Mouse (Mus musculus): Measurements from ENCODE around the gene Kazn. TPM values are rescaled to one million over a fixed set of nuclear protein-coding genes. Genes with fewer than 3 reads are reported as not detected.

Kazn gene
- polyA plus RNA-seq (2014; fragmentation: Nextera tagmentation; extraction: Ambion mirVana) = 13.7 and 14.7 TPM in 2 replicates

DNA sequence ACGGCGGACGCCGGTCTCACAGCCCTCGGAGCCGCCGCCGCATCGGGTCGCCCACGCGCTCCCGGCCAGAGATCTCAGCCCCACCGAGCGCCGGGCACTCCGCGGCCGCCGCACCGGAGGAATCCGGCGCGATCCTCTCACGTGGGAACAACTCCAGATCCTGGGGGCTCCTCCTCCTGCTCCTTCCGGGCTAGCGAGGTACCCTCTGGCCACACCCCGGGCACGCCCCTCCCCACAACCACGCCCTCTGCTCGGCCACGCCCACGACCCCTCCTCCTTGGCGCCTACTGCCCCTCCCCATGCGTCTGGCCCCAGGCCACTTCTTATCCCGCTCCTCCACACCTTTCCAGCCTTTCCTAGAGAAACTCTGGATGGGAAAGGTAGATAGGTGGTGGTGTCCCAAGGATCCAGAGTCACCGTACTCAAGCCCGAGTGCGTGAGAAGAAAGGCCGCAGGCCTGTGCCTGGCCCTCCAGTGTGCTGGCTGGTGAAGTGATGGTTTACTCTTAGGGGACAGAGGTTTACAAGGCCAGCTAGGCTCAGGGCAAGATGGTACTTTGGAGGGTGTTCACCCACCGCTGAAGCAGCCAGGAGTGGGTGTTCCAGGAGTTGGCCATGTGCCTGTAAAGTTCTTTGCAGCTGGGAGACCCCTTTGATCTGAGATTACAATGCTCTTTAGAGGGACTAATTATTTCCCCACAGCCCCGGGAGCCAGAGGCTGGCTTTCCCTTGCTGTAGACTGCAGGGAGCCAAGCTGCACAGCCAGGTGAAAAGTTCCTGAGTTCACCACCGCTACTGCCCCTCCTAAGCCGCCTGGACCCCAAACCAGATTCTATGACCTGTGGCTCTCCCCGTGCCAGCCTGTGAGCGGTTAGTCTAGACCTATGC is at the start of gene Kazn:
Gene Kazn, minus strand, starts transcription at position 162 of the 887 bp plus-strand sequence.
- Histone ChIP-seq H3K9ac (ENCODE audit: low read length) (peak within 1 kb of the TSS; percentile 63), H3K27me3 (replicated peaks; ENCODE audit: control insufficient read depth, insufficient read depth, low read length) (no peaks in the 10 kb centered on the region), H3K4me1 (replicated peaks; ENCODE audit: control insufficient read depth, insufficient read depth, low read length) (peaks cover 35% of the 10 kb centered on the region), H3K4me2 (ENCODE audit: low read length) (peak within 1 kb of the TSS; percentile 71), H3K4me3 (ENCODE audit: low read depth, low read length) (peak within 1 kb of the TSS; percentile 57), H3K9me3 (ENCODE audit: control insufficient read depth, low read length) (no peaks in the 10 kb centered on the region), H3K36me3 (ENCODE audit: control insufficient read depth, insufficient read depth, low read length) (no peaks in the 10 kb centered on the region), H3K27ac (ENCODE audit: low read depth) (peak within 1 kb of the TSS; percentile 74; the same call in 1 of the 2 replicates)
- DNase-seq (ENCODE audit: low spot score) (peak; percentile 98), ATAC-seq (replicated peaks; ENCODE audit: low FRiP score, low TSS enrichment, low read depth) (peak; percentile 89)
- WGBS = 7% methylated on average over 46 of the region's 46 CpGs

GRCm38 (mm10) chr4:142285471-142285870 is 46.3 kb upstream of the Kazn start:
- ATAC-seq (replicated peaks; ENCODE audit: low FRiP score, low TSS enrichment, low read depth) (no peak), DNase-seq (ENCODE audit: low spot score) (no peak)
- Histone ChIP-seq H3K27me3 (replicated peaks; ENCODE audit: control insufficient read depth, insufficient read depth, low read length) (no peaks in the 10 kb centered on the region), H3K9me3 (ENCODE audit: control insufficient read depth, low read length) (no peaks in the 10 kb centered on the region), H3K9ac (ENCODE audit: low read length) (no peak overlapping the region), H3K27ac (ENCODE audit: low read depth) (no peak overlapping the region), H3K4me3 (ENCODE audit: low read depth, low read length) (no peak overlapping the region), H3K4me2 (ENCODE audit: low read length) (no peak overlapping the region), H3K36me3 (ENCODE audit: control insufficient read depth, insufficient read depth, low read length) (no peaks in the 10 kb centered on the region), H3K4me1 (replicated peaks; ENCODE audit: control insufficient read depth, insufficient read depth, low read length) (no peaks in the 10 kb centered on the region)
- 94% methylated on average over 2 of the region's 2 CpGs for WGBS

- Histone ChIP-seq H3K9me3 (ENCODE audit: control insufficient read depth, low read length) (no peaks in the 10 kb centered on the region), H3K4me3 (ENCODE audit: low read depth, low read length) (no peak overlapping the region), H3K27me3 (replicated peaks; ENCODE audit: control insufficient read depth, insufficient read depth, low read length) (no peaks in the 10 kb centered on the region), H3K9ac (ENCODE audit: low read length) (no peak overlapping the region), H3K27ac (ENCODE audit: low read depth) (no peak overlapping the region), H3K36me3 (ENCODE audit: control insufficient read depth, insufficient read depth, low read length) (no peaks in the 10 kb centered on the region), H3K4me1 (replicated peaks; ENCODE audit: control insufficient read depth, insufficient read depth, low read length) (no peaks in the 10 kb centered on the region), H3K4me2 (ENCODE audit: low read length) (no peak overlapping the region)
- 68% methylated on average over 5 of the region's 5 CpGs for WGBS
- DNase-seq (ENCODE audit: low spot score) (no peak), ATAC-seq (replicated peaks; ENCODE audit: low FRiP score, low TSS enrichment, low read depth) (no peak)
Measured at GRCm38 (mm10) chr4:142283867-142284266, 44.7 kb upstream of the Kazn start.

DNA sequence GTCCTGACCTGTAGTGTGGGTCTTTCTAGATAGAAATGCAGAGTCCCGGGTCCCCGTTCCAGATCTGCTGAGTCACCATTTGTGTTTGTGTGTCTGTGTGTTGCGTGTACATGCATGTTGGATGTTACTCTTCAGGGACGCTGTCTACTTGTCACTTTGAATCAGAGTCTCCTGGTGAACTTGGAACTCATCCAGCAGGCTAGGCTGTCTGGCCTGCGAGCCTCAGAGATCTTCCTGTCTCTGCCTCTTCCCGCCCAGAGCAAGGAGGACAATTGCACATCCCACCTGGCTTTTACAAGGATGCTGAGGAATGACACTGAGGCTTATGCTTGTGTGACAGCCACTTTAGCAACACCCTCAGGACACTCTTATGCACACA is 39.0 kb upstream of the Kazn start:
- DNase-seq (ENCODE audit: low spot score) (no peak), ATAC-seq (replicated peaks; ENCODE audit: low FRiP score, low TSS enrichment, low read depth) (no peak)
- Histone ChIP-seq H3K9me3 (ENCODE audit: control insufficient read depth, low read length) (no peaks in the 10 kb centered on the region), H3K4me2 (ENCODE audit: low read length) (no peak overlapping the region), H3K9ac (ENCODE audit: low read length) (no peak overlapping the region), H3K27me3 (replicated peaks; ENCODE audit: control insufficient read depth, insufficient read depth, low read length) (no peaks in the 10 kb centered on the region), H3K4me1 (replicated peaks; ENCODE audit: control insufficient read depth, insufficient read depth, low read length) (peaks cover 5% of the 10 kb centered on the region), H3K36me3 (ENCODE audit: control insufficient read depth, insufficient read depth, low read length) (no peaks in the 10 kb centered on the region), H3K4me3 (ENCODE audit: low read depth, low read length) (no peak overlapping the region), H3K27ac (ENCODE audit: low read depth) (no peak overlapping the region)
- 82% methylated on average over 6 of the region's 6 CpGs for WGBS

GRCm38 (mm10) chr4:142277481-142278196 is 38.4 kb upstream of the Kazn start:
- H3K27me3 ChIP-seq (replicated peaks; ENCODE audit: control insufficient read depth, insufficient read depth, low read length) = no peaks in the 10 kb centered on the region
- no peak overlapping the region for H3K4me3 ChIP-seq (ENCODE audit: low read depth, low read length)
- no peaks in the 10 kb centered on the region for H3K9me3 ChIP-seq (ENCODE audit: control insufficient read depth, low read length)
- 30% methylated on average over 20 of the region's 20 CpGs for WGBS
- ATAC-seq (replicated peaks; ENCODE audit: low FRiP score, low TSS enrichment, low read depth) = 0 out of 2 replicates have a peak, but pooled peaks have one; percentile 47
- peak; percentile 61 for DNase-seq (ENCODE audit: low spot score)
- H3K4me2 ChIP-seq (ENCODE audit: low read length) = no peak overlapping the region
- H3K4me1 ChIP-seq (replicated peaks; ENCODE audit: control insufficient read depth, insufficient read depth, low read length) = peaks cover 5% of the 10 kb centered on the region
- no peak overlapping the region for H3K9ac ChIP-seq (ENCODE audit: low read length)
- H3K27ac ChIP-seq (ENCODE audit: low read depth) = no peak overlapping the region
- H3K36me3 ChIP-seq (ENCODE audit: control insufficient read depth, insufficient read depth, low read length) = no peaks in the 10 kb centered on the region

GRCm38 (mm10) chr4:142275242-142275641 is 36.0 kb upstream of the Kazn start:
- Histone ChIP-seq H3K9ac (ENCODE audit: low read length) (no peak overlapping the region), H3K4me3 (ENCODE audit: low read depth, low read length) (no peak overlapping the region), H3K36me3 (ENCODE audit: control insufficient read depth, insufficient read depth, low read length) (no peaks in the 10 kb centered on the region), H3K9me3 (ENCODE audit: control insufficient read depth, low read length) (no peaks in the 10 kb centered on the region), H3K27me3 (replicated peaks; ENCODE audit: control insufficient read depth, insufficient read depth, low read length) (no peaks in the 10 kb centered on the region), H3K4me2 (ENCODE audit: low read length) (no peak overlapping the region), H3K4me1 (replicated peaks; ENCODE audit: control insufficient read depth, insufficient read depth, low read length) (peaks cover 5% of the 10 kb centered on the region), H3K27ac (ENCODE audit: low read depth) (no peak overlapping the region)
- DNase-seq (ENCODE audit: low spot score) (no peak), ATAC-seq (replicated peaks; ENCODE audit: low FRiP score, low TSS enrichment, low read depth) (no peak)
- 28% methylated on average over 2 of the region's 2 CpGs for WGBS

GRCm38 (mm10) chr4:142274441-142275234 is 35.4 kb upstream of the Kazn start:
- Histone ChIP-seq H3K27me3 (replicated peaks; ENCODE audit: control insufficient read depth, insufficient read depth, low read length) (no peaks in the 10 kb centered on the region), H3K9me3 (ENCODE audit: control insufficient read depth, low read length) (no peaks in the 10 kb centered on the region), H3K4me3 (ENCODE audit: low read depth, low read length) (no peak overlapping the region), H3K4me2 (ENCODE audit: low read length) (no peak overlapping the region), H3K4me1 (replicated peaks; ENCODE audit: control insufficient read depth, insufficient read depth, low read length) (peaks cover 5% of the 10 kb centered on the region), H3K36me3 (ENCODE audit: control insufficient read depth, insufficient read depth, low read length) (no peaks in the 10 kb centered on the region), H3K9ac (ENCODE audit: low read length) (no peak overlapping the region), H3K27ac (ENCODE audit: low read depth) (no peak overlapping the region)
- ATAC-seq (replicated peaks; ENCODE audit: low FRiP score, low TSS enrichment, low read depth) (no peak), DNase-seq (ENCODE audit: low spot score) (no peak)
- 76% methylated on average over 11 of the region's 11 CpGs for WGBS

- H3K4me3 ChIP-seq (ENCODE audit: low read depth, low read length) = no peak overlapping the region
- H3K27me3 ChIP-seq (replicated peaks; ENCODE audit: control insufficient read depth, insufficient read depth, low read length) = no peaks in the 10 kb centered on the region
- peaks cover 3% of the 10 kb centered on the region; the same call in 1 of the 2 replicates for H3K9me3 ChIP-seq (ENCODE audit: control insufficient read depth, low read length)
- no peak overlapping the region for H3K4me2 ChIP-seq (ENCODE audit: low read length)
- H3K4me1 ChIP-seq (replicated peaks; ENCODE audit: control insufficient read depth, insufficient read depth, low read length) = no peaks in the 10 kb centered on the region
- no peak overlapping the region for H3K27ac ChIP-seq (ENCODE audit: low read depth)
- no peak for ATAC-seq (replicated peaks; ENCODE audit: low FRiP score, low TSS enrichment, low read depth)
- DNase-seq (ENCODE audit: low spot score) = no peak
- no peaks in the 10 kb centered on the region for H3K36me3 ChIP-seq (ENCODE audit: control insufficient read depth, insufficient read depth, low read length)
- 88% methylated on average over 3 of the region's 3 CpGs for WGBS
- no peak overlapping the region for H3K9ac ChIP-seq (ENCODE audit: low read length)
Measured at GRCm38 (mm10) chr4:142271506-142271905, 32.3 kb upstream of the Kazn start.

All from intestine, embryonic 14.5 days (tissue).